Mouse (Mus musculus): ENCODE results near the gene Tlcd2. TPM values are rescaled to one million over a fixed set of nuclear protein-coding genes. Genes with fewer than 3 reads are reported as not detected.

The Tlcd2 gene
- polyA plus RNA-seq, 2 experiments, result 7.3 to 11.9 TPM

GRCm38 (mm10) chr11:75421375-75422012, 40.0 kb upstream of the Tlcd2 start:
- TF ChIP-seq CTCF (IDR thresholded peaks at IDR 0.05; ENCODE audit: low read depth) (no peak), EP300 (IDR thresholded peaks at IDR 0.05; ENCODE audit: low read depth) (no peak)
- H3K27ac ChIP-seq, result no peak overlapping the region
- H3K4me1 ChIP-seq (replicated peaks; ENCODE audit: control insufficient read depth in 2 of 2, insufficient read depth in 2 of 2, low read length in 1 of 2), result peaks cover 0 to 6% of the 10 kb centered on the region in 2 experiments; a peak in 2 of 4 replicates
- H3K36me3 ChIP-seq (replicated peaks; ENCODE audit: control insufficient read depth, insufficient read depth, low read depth), result no peaks in the 10 kb centered on the region
- no peaks in the 10 kb centered on the region for H3K9me3 ChIP-seq (ENCODE audit: control insufficient read depth, low read length)
- no peak overlapping the region for H3K9ac ChIP-seq (replicated peaks)
- peak overlapping the region; percentile 45 for H3K4me2 ChIP-seq (ENCODE audit: low read depth)
- no peaks in the 10 kb centered on the region; the same call in 1 of the 2 replicates for H3K27me3 ChIP-seq (ENCODE audit: control insufficient read depth, insufficient read depth, low read length)
- H3K4me3 ChIP-seq (ENCODE audit: insufficient read depth in 1 of 2, low read depth in 2 of 2, low read length in 2 of 2), result peak overlapping the region; percentile 45 to 47
- ATAC-seq (ENCODE audit: insufficient read depth) (no peak), DNase-seq (ENCODE audit: low read depth in 3 of 3, low spot score in 3 of 3) (no peak)
- WGBS (ENCODE audit: insufficient replicate concordance), result 49% methylated on average over 6 of the region's 6 CpGs

GRCm38 (mm10) chr11:75422013-75422792, 39.3 kb upstream of the Tlcd2 start, which contains the start of gene Serpinf1:
Gene Serpinf1 (minus strand): TSS chr11:75422701.
- peaks cover 0 to 6% of the 10 kb centered on the region in 2 experiments; a peak in 2 of 4 replicates for H3K4me1 ChIP-seq (replicated peaks; ENCODE audit: control insufficient read depth in 2 of 2, insufficient read depth in 2 of 2, low read length in 1 of 2)
- no peak for DNase-seq (ENCODE audit: low read depth in 3 of 3, low spot score in 3 of 3)
- no peak within 1 kb of the TSS for H3K27ac ChIP-seq
- peak within 1 kb of the TSS; percentile 45 to 47 for H3K4me3 ChIP-seq (ENCODE audit: insufficient read depth in 1 of 2, low read depth in 2 of 2, low read length in 2 of 2)
- peak within 1 kb of the TSS; percentile 45 for H3K4me2 ChIP-seq (ENCODE audit: low read depth)
- no peaks in the 10 kb centered on the region for H3K36me3 ChIP-seq (replicated peaks; ENCODE audit: control insufficient read depth, insufficient read depth, low read depth)
- TF ChIP-seq EP300 (IDR thresholded peaks at IDR 0.05; ENCODE audit: low read depth), result no peak
- no peak for TF ChIP-seq CTCF (IDR thresholded peaks at IDR 0.05; ENCODE audit: low read depth)
- peak; percentile 20; the same call in 1 of the 2 replicates for ATAC-seq (ENCODE audit: insufficient read depth)
- peak within 1 kb of the TSS; percentile 6; the same call in 1 of the 2 replicates for H3K9ac ChIP-seq (replicated peaks)
- H3K27me3 ChIP-seq (ENCODE audit: control insufficient read depth, insufficient read depth, low read length), result no peaks in the 10 kb centered on the region; the same call in 1 of the 2 replicates
- no peaks in the 10 kb centered on the region for H3K9me3 ChIP-seq (ENCODE audit: control insufficient read depth, low read length)
- WGBS (ENCODE audit: insufficient replicate concordance), result 29% methylated on average over 10 of the region's 10 CpGs

GRCm38 (mm10) chr11:75423091-75423490, 38.4 kb upstream of the Tlcd2 start:
- Histone ChIP-seq H3K36me3 (replicated peaks; ENCODE audit: control insufficient read depth, insufficient read depth, low read depth) (no peaks in the 10 kb centered on the region), H3K4me3 (ENCODE audit: insufficient read depth in 1 of 2, low read depth in 2 of 2, low read length in 2 of 2) (no peak overlapping the region), H3K9ac (replicated peaks) (no peak overlapping the region), H3K4me2 (ENCODE audit: low read depth) (no peak overlapping the region), H3K9me3 (ENCODE audit: control insufficient read depth, low read length) (no peaks in the 10 kb centered on the region), H3K27ac (no peak overlapping the region), H3K4me1 (replicated peaks; ENCODE audit: control insufficient read depth in 2 of 2, insufficient read depth in 2 of 2, low read length in 1 of 2) (peaks cover 0 to 6% of the 10 kb centered on the region in 2 experiments; a peak in 2 of 4 replicates), H3K27me3 (ENCODE audit: control insufficient read depth, insufficient read depth, low read length) (no peaks in the 10 kb centered on the region; the same call in 1 of the 2 replicates)
- TF ChIP-seq EP300 (IDR thresholded peaks at IDR 0.05; ENCODE audit: low read depth) (no peak), CTCF (IDR thresholded peaks at IDR 0.05; ENCODE audit: low read depth) (no peak)
- 58% methylated on average over 3 of the region's 3 CpGs for WGBS (ENCODE audit: insufficient replicate concordance)
- ATAC-seq (ENCODE audit: insufficient read depth), result no peak
- no peak for DNase-seq (ENCODE audit: low read depth in 3 of 3, low spot score in 3 of 3)

GRCm38 (mm10) chr11:75424033-75424432, 37.5 kb upstream of the Tlcd2 start:
- 64% methylated on average over 9 of the region's 9 CpGs for WGBS (ENCODE audit: insufficient replicate concordance)
- no peak overlapping the region for H3K9ac ChIP-seq (replicated peaks)

DNA sequence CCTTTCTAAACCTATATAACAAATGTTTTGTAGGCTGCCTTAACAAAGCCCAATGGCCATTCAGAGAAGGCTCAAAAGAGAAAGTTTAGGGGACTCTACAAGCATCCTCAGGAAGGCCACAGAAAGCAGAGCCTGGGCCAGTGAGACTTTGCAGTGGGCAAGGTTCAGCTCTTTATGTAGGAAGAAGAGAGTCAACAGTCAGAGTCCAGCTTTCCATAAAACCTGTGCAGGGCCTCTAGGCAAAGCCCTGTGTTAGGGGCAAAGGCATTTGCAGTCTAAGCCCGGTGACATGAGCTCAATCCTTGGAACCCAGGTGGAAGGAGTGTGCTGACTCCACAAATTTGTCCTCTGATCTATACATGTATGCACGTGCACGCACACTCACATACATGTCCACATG, 37.1 kb upstream of the Tlcd2 start:
- H3K4me2 ChIP-seq (ENCODE audit: low read depth), result no peak overlapping the region
- no peak overlapping the region for H3K4me3 ChIP-seq (ENCODE audit: insufficient read depth in 1 of 2, low read depth in 2 of 2, low read length in 2 of 2)
- no peak overlapping the region for H3K27ac ChIP-seq
- H3K4me1 ChIP-seq (replicated peaks; ENCODE audit: control insufficient read depth in 2 of 2, insufficient read depth in 2 of 2, low read length in 1 of 2), result peaks cover 0 to 8% of the 10 kb centered on the region in 2 experiments; a peak in 2 of 4 replicates
- no peaks in the 10 kb centered on the region for H3K36me3 ChIP-seq (replicated peaks; ENCODE audit: control insufficient read depth, insufficient read depth, low read depth)
- no peak for TF ChIP-seq EP300 (IDR thresholded peaks at IDR 0.05; ENCODE audit: low read depth)
- 72% methylated on average over 3 of the region's 3 CpGs for WGBS (ENCODE audit: insufficient replicate concordance)
- ATAC-seq (ENCODE audit: insufficient read depth), result no peak
- no peaks in the 10 kb centered on the region; the same call in 1 of the 2 replicates for H3K27me3 ChIP-seq (ENCODE audit: control insufficient read depth, insufficient read depth, low read length)
- DNase-seq (ENCODE audit: low read depth in 3 of 3, low spot score in 3 of 3), result no peak
- H3K9ac ChIP-seq (replicated peaks), result no peak overlapping the region
- no peaks in the 10 kb centered on the region for H3K9me3 ChIP-seq (ENCODE audit: control insufficient read depth, low read length)

More at GRCm38 (mm10) chr11:75424033-75424432, 37.5 kb upstream of the Tlcd2 start:
- Histone ChIP-seq H3K4me1 (replicated peaks; ENCODE audit: control insufficient read depth in 2 of 2, insufficient read depth in 2 of 2, low read length in 1 of 2) (peaks cover 0 to 7% of the 10 kb centered on the region in 2 experiments; a peak in 2 of 4 replicates), H3K4me3 (ENCODE audit: insufficient read depth in 1 of 2, low read depth in 2 of 2, low read length in 2 of 2) (no peak overlapping the region), H3K36me3 (replicated peaks; ENCODE audit: control insufficient read depth, insufficient read depth, low read depth) (no peaks in the 10 kb centered on the region), H3K27ac (no peak overlapping the region), H3K9me3 (ENCODE audit: control insufficient read depth, low read length) (no peaks in the 10 kb centered on the region), H3K27me3 (ENCODE audit: control insufficient read depth, insufficient read depth, low read length) (no peaks in the 10 kb centered on the region; the same call in 1 of the 2 replicates), H3K4me2 (ENCODE audit: low read depth) (no peak overlapping the region)
- ATAC-seq (ENCODE audit: insufficient read depth) (no peak), DNase-seq (ENCODE audit: low read depth in 3 of 3, low spot score in 3 of 3) (no peak)
- TF ChIP-seq EP300 (IDR thresholded peaks at IDR 0.05; ENCODE audit: low read depth) (no peak), CTCF (IDR thresholded peaks at IDR 0.05; ENCODE audit: low read depth) (no peak)

Data from liver, embryonic 14.5 days (tissue).